Comparison of ENCODE assay signal across 8 mouse cellular contexts in the genomic region with DNA sequence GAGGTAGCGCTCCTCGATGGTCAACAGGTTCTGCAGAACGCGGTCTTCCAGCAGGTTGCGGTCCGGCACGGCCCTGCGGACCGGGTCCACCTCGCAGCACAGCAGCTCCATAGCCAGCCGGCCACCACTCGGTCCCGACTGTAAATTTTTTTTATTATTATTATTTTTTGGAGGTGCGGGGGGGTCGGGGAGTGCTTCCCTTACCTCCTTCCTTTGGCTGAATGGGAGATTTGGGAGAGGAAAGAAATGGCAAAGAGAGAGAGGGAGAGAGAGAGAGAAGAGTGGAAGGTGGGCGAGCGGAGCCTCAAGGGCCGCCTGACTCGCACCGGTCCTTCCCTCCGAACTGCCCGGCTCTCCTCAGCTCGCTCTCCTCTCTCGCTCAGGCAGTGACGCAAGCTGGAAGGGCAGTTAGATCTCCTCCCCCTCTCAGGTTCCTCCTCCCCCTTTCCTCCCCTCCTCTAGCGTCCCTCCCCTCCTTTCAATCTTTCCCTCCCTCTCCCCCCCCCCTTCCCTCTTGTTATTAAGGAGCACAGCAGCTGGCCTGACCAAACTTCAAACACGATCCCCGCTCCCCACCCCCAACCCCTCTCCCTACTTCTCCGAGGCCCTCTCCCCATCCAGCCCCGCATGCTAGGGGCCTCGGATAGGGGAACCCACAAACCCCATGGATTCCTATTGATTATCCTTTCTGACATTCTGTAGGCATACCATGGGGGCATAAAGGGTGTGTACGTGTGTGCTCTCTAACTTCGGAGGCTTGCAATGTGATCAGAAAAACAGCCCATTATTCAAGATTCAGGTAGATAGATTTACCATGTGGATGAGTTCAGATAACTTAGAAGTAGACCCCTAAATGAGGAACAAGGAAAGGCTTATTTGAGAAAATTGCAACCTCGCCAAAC. TPM values are rescaled to one million over a fixed set of nuclear protein-coding genes. Genes with fewer than 3 reads are reported as not detected.
A peak's percentile ranks its signal among the peaks of the same experiment; 100 is the strongest.
DNase-seq lines count a peak whose midpoint lies in the region; ATAC-seq and TF ChIP-seq lines count a peak whose summit lies in the region.

No protein-coding gene starts in this region.

- H3K27me3 ChIP-seq in heart, embryonic 10.5 days (ENCODE audit: insufficient read depth, poor library complexity, severe bottlenecking): no peaks in the 10 kb centered on the region
- H3K27me3 ChIP-seq in kidney, adult 2 months (replicated peaks; ENCODE audit: control insufficient read depth, insufficient read depth, low read length): peaks cover 1% of the 10 kb centered on the region
- peaks cover 71% of the 10 kb centered on the region for H3K27me3 ChIP-seq in liver, postnatal 0 days (ENCODE audit: insufficient read depth, low read length)
- H3K27me3 ChIP-seq in neural tube, embryonic 11.5 days (ENCODE audit: control insufficient read depth, insufficient read depth, low read length): peaks cover 24% of the 10 kb centered on the region

- TF ChIP-seq CTCF in kidney, adult 2 months (conservative IDR thresholded peaks at IDR 0.05; ENCODE audit: insufficient read depth, insufficient read length, low read depth, low read length): no peak
- TF ChIP-seq CTCF in liver, postnatal 0 days (IDR thresholded peaks at IDR 0.05; ENCODE audit: low read depth): no peak

- peak overlapping the region; percentile 66 for H3K9ac ChIP-seq in liver, postnatal 0 days (replicated peaks)
- H3K9ac ChIP-seq in neural tube, embryonic 11.5 days (ENCODE audit: low read length): peak overlapping the region; percentile 96

- TF ChIP-seq POLR2A in kidney, adult 2 months (IDR thresholded peaks at IDR 0.05; ENCODE audit: low read depth, low read length): peak; percentile 92

- H3K4me3 ChIP-seq in heart, embryonic 10.5 days: peak overlapping the region; percentile 75
- peak overlapping the region; percentile 55 for H3K4me3 ChIP-seq in kidney, adult 2 months (ENCODE audit: insufficient read depth, low read depth, low read length)
- H3K4me3 ChIP-seq in liver, postnatal 0 days (ENCODE audit: low read depth, low read length): peak overlapping the region; percentile 71
- H3K4me3 ChIP-seq in neural tube, embryonic 11.5 days (ENCODE audit: low read depth, low read length): peak overlapping the region; percentile 68

- H3K27ac ChIP-seq in heart, embryonic 10.5 days: peak overlapping the region; percentile 98
- H3K27ac ChIP-seq in kidney, adult 2 months (ENCODE audit: insufficient read depth, low read depth, low read length): no peak overlapping the region
- H3K27ac ChIP-seq in liver, postnatal 0 days (ENCODE audit: low read depth): peak overlapping the region; percentile 73
- peak overlapping the region; percentile 76 for H3K27ac ChIP-seq in neural tube, embryonic 11.5 days (ENCODE audit: low read depth, low read length)

- peak; percentile 64 for ATAC-seq in liver, postnatal 0 days
- peak; percentile 56 for ATAC-seq in neural tube, embryonic 11.5 days (ENCODE audit: insufficient read depth, low FRiP score, low TSS enrichment)

- no peaks in the 10 kb centered on the region for H3K9me3 ChIP-seq in heart, embryonic 10.5 days
- no peaks in the 10 kb centered on the region for H3K9me3 ChIP-seq in liver, postnatal 0 days (ENCODE audit: low read length)
- H3K9me3 ChIP-seq in neural tube, embryonic 11.5 days (ENCODE audit: control insufficient read depth, low read length): no peaks in the 10 kb centered on the region

- peaks cover 64% of the 10 kb centered on the region for H3K4me1 ChIP-seq in heart, embryonic 10.5 days
- peaks cover 5% of the 10 kb centered on the region; the same call in 1 of the 2 replicates for H3K4me1 ChIP-seq in kidney, adult 2 months (ENCODE audit: control insufficient read depth, insufficient read depth, low read length)
- peaks cover 42% of the 10 kb centered on the region for H3K4me1 ChIP-seq in liver, postnatal 0 days (ENCODE audit: insufficient read depth)
- peaks cover 35% of the 10 kb centered on the region for H3K4me1 ChIP-seq in neural tube, embryonic 11.5 days (ENCODE audit: control insufficient read depth, insufficient read depth, low read length)

- peak overlapping the region; percentile 96 for H3K4me2 ChIP-seq in liver, postnatal 0 days (ENCODE audit: low read depth, low read length)
- H3K4me2 ChIP-seq in neural tube, embryonic 11.5 days (ENCODE audit: low read depth): peak overlapping the region; percentile 94

- TF ChIP-seq EP300 in liver, postnatal 0 days (IDR thresholded peaks at IDR 0.05; ENCODE audit: low read depth): no peak

- peak; percentile 60 for DNase-seq in urinary bladder, adult 2 months (ENCODE audit: low spot score)
- no peak for DNase-seq in urinary bladder, postnatal 10 days (ENCODE audit: low spot score)
- peak; percentile 92 for DNase-seq in embryo, embryonic 9.5 days (ENCODE audit: extremely low spot score)
- peak; percentile 96 for DNase-seq in heart, embryonic 10.5 days (ENCODE audit: low spot score)
- peak; percentile 75 for DNase-seq in kidney, adult 2 months
- DNase-seq in liver, postnatal 0 days: peak; percentile 71
- DNase-seq in neural tube, embryonic 11.5 days (ENCODE audit: low spot score): peak; percentile 85
- peak; percentile 78 for DNase-seq in testis, postnatal 14 days (ENCODE audit: low spot score)

- under 1% methylated on average over 33 of the region's 34 CpGs for WGBS in heart, embryonic 10.5 days
- 1% methylated on average over 32 of the region's 34 CpGs for WGBS in kidney, adult 2 months
- WGBS in liver, postnatal 0 days (ENCODE audit: insufficient replicate concordance): 2% methylated on average over 31 of the region's 34 CpGs
- under 1% methylated on average over 34 of the region's 34 CpGs for WGBS in neural tube, embryonic 11.5 days

- H3K36me3 ChIP-seq in heart, embryonic 10.5 days: peaks cover 14% of the 10 kb centered on the region
- no peaks in the 10 kb centered on the region for H3K36me3 ChIP-seq in kidney, adult 2 months (ENCODE audit: control insufficient read depth, insufficient read depth, low read length)
- H3K36me3 ChIP-seq in liver, postnatal 0 days (replicated peaks; ENCODE audit: insufficient read depth, low read length): no peaks in the 10 kb centered on the region
- H3K36me3 ChIP-seq in neural tube, embryonic 11.5 days (ENCODE audit: control insufficient read depth, insufficient read depth, low read length): no peaks in the 10 kb centered on the region

RNA-seq across cellular contexts. Expression of gene Ccnd2, which starts 1.1 kb away (rescaled TPM):
- polyA plus RNA-seq in urinary bladder, adult 2 months (2012; rRNA removed): 49.3 and 62.8 TPM in 2 replicates
- 914 and 924 TPM in 2 replicates for polyA plus RNA-seq in heart, embryonic 10.5 days (2016; fragmentation: Nextera tagmentation; extraction: Ambion mirVana)
- 18.8 and 27.7 TPM in 2 replicates for polyA plus RNA-seq in kidney, adult 2 months (2012; rRNA removed)
- 35.7 and 38.4 TPM in 2 replicates for polyA plus RNA-seq in liver, postnatal 0 days (2015; fragmentation: Nextera tagmentation; extraction: Ambion mirVana)
- 934 and 952 TPM in 2 replicates for polyA plus RNA-seq in neural tube, embryonic 11.5 days (2014; fragmentation: Nextera tagmentation; extraction: Ambion mirVana)

RNA-seq across cellular contexts. Expression of gene Tigar, which starts 41.6 kb away (rescaled TPM):
- 6.0 and 7.3 TPM in 2 replicates for polyA plus RNA-seq in urinary bladder, adult 2 months (2012; rRNA removed)
- polyA plus RNA-seq in heart, embryonic 10.5 days (2016; fragmentation: Nextera tagmentation; extraction: Ambion mirVana): 9.0 and 12.6 TPM in 2 replicates
- 2.4 and 3.0 TPM in 2 replicates for polyA plus RNA-seq in kidney, adult 2 months (2012; rRNA removed)
- 0.88 and 1.2 TPM in 2 replicates for polyA plus RNA-seq in liver, postnatal 0 days (2015; fragmentation: Nextera tagmentation; extraction: Ambion mirVana)
- 7.3 and 7.8 TPM in 2 replicates for polyA plus RNA-seq in neural tube, embryonic 11.5 days (2014; fragmentation: Nextera tagmentation; extraction: Ambion mirVana)

Comparison
In these comparisons a context has a peak if more than half of its experiments do, and no peak if none do; other contexts are left out.
1. RNA of gene Ccnd2, which starts 1.1 kb away (polyA plus RNA-seq): 934 to 952 TPM in neural tube, embryonic 11.5 days and 914 to 924 TPM in heart, embryonic 10.5 days; 49.3 to 62.8 TPM in urinary bladder, adult 2 months, 35.7 to 38.4 TPM in liver, postnatal 0 days and 18.8 to 27.7 TPM in kidney, adult 2 months; every median in the first group is over 10 times any median in the second.
2. Peak in every context shown above with its lines, with median percentiles within 50 percentile points of each other: H3K4me3 ChIP-seq.